Mouse (Mus musculus) forebrain, postnatal 0 days (tissue): ENCODE data around the gene Zranb2. TPM values are rescaled to one million over a fixed set of nuclear protein-coding genes. Genes with fewer than 3 reads are reported as not detected.
A peak's percentile ranks its signal among the peaks of the same experiment; 100 is the strongest.

Source experiments
- ATAC-seq: fragments of 200-750 bp; cut with Nextera tagmentation; 2 replicates; pipeline ENCODE4 v1.8.0; 2017; ENCODE audit warnings: mild to moderate bottlenecking, moderate library complexity
- DNase-seq: peaks from one replicate; pipeline ENCODE4 v3.0.0-alpha.2; 2015
- H3K27ac ChIP-seq: fragments of 300-500 bp; sonication (generic); 2 replicates; pipeline ENCODE4 v1.5.1; 2014; ENCODE audit warnings: low read depth, mild to moderate bottlenecking, antibody characterized with exemption, low read length, moderate library complexity, mixed read lengths
- H3K27me3 ChIP-seq: fragments of 300-500 bp; sonication (generic); 2 replicates; pipeline ENCODE4 v1.6.1; 2014; ENCODE audit warnings: mild to moderate bottlenecking, low read length, mixed read lengths; ENCODE audit not compliant: insufficient read depth
- H3K36me3 ChIP-seq: fragments of 300-500 bp; sonication (generic); 2 replicates; pipeline ENCODE4 v1.6.1; 2014; ENCODE audit warnings: mild to moderate bottlenecking, moderate library complexity; ENCODE audit not compliant: insufficient read depth
- H3K4me1 ChIP-seq: fragments of 300-500 bp; sonication (generic); 2 replicates; pipeline ENCODE4 v1.6.1; 2014; ENCODE audit warnings: antibody characterized with exemption; ENCODE audit not compliant: insufficient read depth
- H3K4me2 ChIP-seq: fragments of 300-500 bp; sonication (generic); 2 replicates; pipeline ENCODE4 v1.6.1; 2014; ENCODE audit warnings: low read depth, mild to moderate bottlenecking, moderate library complexity
- H3K4me3 ChIP-seq: fragments of 300-500 bp; sonication (generic); 2 replicates; pipeline ENCODE4 v1.5.1; 2014; ENCODE audit warnings: low read depth, low read length, mixed read lengths
- H3K9ac ChIP-seq: fragments of 300-500 bp; sonication (generic); 2 replicates; pipeline ENCODE4 v1.6.1; 2014; ENCODE audit warnings: mild to moderate bottlenecking
- H3K9me3 ChIP-seq: fragments of 300-500 bp; sonication (generic); 2 replicates; pipeline ENCODE4 v1.6.1; 2016; ENCODE audit warnings: low read length
- CTCF ChIP-seq: sonication (generic); IDR thresholded peaks from 2 replicates; pipeline ENCODE4 v1.5.1; 2016; ENCODE audit warnings: antibody characterized with exemption, control low read depth, low read depth
- WGBS: fragments of 180-500 bp; shearing (Covaris S2); extraction: QIAGEN DNeasy Blood & Tissue Kit; methylation state at CpG from one replicate; pipeline ENCODE4 v1.1.7; 2014; 5-methylcytosine and 5-hydroxymethylcytosine counted together
- microRNA counts: library from miRNA; unstranded; fragments of <30 nt; microRNA quantifications from one replicate; lab custom pipeline; 2015
- microRNA-seq, 2 experiments: library from miRNA; unstranded; fragments of <30 nt; microRNA quantifications; one replicate each; pipeline ENCODE4; 2016
- polyA plus RNA-seq: library from polyadenylated mRNA; unstranded; fragments of >200 nt; fragmentation: Nextera tagmentation; extraction: Ambion mirVana; gene quantifications from 2 replicates; pipeline ENCODE4 v1.2.1, GENCODE M21; 2015
- total RNA-seq: library from RNA; depleted of rRNA; stranded (reverse); fragments of >200 nt; gene quantifications from 2 replicates; pipeline ENCODE4 v1.2.3, GENCODE M21; 2014; rRNA removed

Gene Zranb2
- total and polyA plus RNA-seq, 2 experiments from 2014 or later, result 82.6 to 109 TPM

- no peak overlapping the region for H3K4me3 ChIP-seq
- DNase-seq, result no peak
- no peaks in the 10 kb centered on the region for H3K27me3 ChIP-seq
- TF ChIP-seq CTCF, result no peak
- H3K4me1 ChIP-seq, result no peaks in the 10 kb centered on the region
- no peak overlapping the region for H3K9ac ChIP-seq
- 94% methylated on average over 5 of the region's 5 CpGs for WGBS
- H3K27ac ChIP-seq, result no peak overlapping the region
- no peaks in the 10 kb centered on the region for H3K9me3 ChIP-seq
- no peak overlapping the region for H3K4me2 ChIP-seq
- no peaks in the 10 kb centered on the region for H3K36me3 ChIP-seq
- ATAC-seq, result no peak
These were observed 44.7 kb downstream of the Zranb2 start for GRCm38 (mm10) chr3:157578469-157579170.

GRCm38 (mm10) chr3:157579376-157579775 lies 45.4 kb downstream of the Zranb2 start:
- H3K9me3 ChIP-seq, result no peaks in the 10 kb centered on the region
- no peak for TF ChIP-seq CTCF
- no peaks in the 10 kb centered on the region for H3K27me3 ChIP-seq
- ATAC-seq (no peak), DNase-seq (no peak)
- no peaks in the 10 kb centered on the region for H3K4me1 ChIP-seq
- no peak overlapping the region for H3K4me2 ChIP-seq
- no peak overlapping the region for H3K9ac ChIP-seq
- no peak overlapping the region for H3K4me3 ChIP-seq
- 66% methylated on average over 2 of the region's 2 CpGs for WGBS
- no peak overlapping the region for H3K27ac ChIP-seq
- H3K36me3 ChIP-seq, result no peaks in the 10 kb centered on the region

GRCm38 (mm10) chr3:157580299-157580698 lies 46.3 kb downstream of the Zranb2 start:
- ATAC-seq (no peak), DNase-seq (no peak)
- Histone ChIP-seq H3K27ac (no peak overlapping the region), H3K4me3 (no peak overlapping the region), H3K27me3 (no peaks in the 10 kb centered on the region), H3K9ac (no peak overlapping the region), H3K4me1 (no peaks in the 10 kb centered on the region), H3K9me3 (no peaks in the 10 kb centered on the region), H3K36me3 (no peaks in the 10 kb centered on the region), H3K4me2 (no peak overlapping the region)
- TF ChIP-seq CTCF, result no peak
- 74% methylated on average over 4 of the region's 4 CpGs for WGBS

DNA sequence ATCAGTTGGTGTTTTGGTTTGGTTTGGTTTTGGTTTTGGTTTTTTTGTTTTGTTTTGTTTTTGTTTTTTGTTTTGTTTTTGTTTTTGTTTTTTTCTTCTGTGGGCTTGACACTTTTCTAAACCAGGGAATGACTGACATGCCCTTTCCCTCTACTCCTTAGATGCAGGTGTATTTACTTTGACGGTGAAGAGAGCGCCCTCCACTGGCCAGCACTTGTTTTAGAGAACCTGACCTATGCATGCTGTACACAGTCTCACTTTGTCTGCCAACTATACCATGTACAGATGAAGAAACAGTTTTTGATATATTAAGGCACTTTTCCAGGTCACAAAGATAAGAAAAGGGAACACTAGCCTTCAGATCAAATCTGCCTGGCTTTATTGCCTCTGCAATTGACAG lies 47.8 kb downstream of the Zranb2 start:
- H3K9me3 ChIP-seq, result no peaks in the 10 kb centered on the region
- no peak overlapping the region for H3K27ac ChIP-seq
- no peak for ATAC-seq
- no peak for TF ChIP-seq CTCF
- H3K36me3 ChIP-seq, result no peaks in the 10 kb centered on the region
- DNase-seq, result no peak
- H3K4me1 ChIP-seq, result no peaks in the 10 kb centered on the region
- WGBS, result 28% methylated on average over 2 of the region's 2 CpGs
- H3K4me2 ChIP-seq, result no peak overlapping the region
- no peak overlapping the region for H3K9ac ChIP-seq
- no peaks in the 10 kb centered on the region for H3K27me3 ChIP-seq
- H3K4me3 ChIP-seq, result no peak overlapping the region

DNA sequence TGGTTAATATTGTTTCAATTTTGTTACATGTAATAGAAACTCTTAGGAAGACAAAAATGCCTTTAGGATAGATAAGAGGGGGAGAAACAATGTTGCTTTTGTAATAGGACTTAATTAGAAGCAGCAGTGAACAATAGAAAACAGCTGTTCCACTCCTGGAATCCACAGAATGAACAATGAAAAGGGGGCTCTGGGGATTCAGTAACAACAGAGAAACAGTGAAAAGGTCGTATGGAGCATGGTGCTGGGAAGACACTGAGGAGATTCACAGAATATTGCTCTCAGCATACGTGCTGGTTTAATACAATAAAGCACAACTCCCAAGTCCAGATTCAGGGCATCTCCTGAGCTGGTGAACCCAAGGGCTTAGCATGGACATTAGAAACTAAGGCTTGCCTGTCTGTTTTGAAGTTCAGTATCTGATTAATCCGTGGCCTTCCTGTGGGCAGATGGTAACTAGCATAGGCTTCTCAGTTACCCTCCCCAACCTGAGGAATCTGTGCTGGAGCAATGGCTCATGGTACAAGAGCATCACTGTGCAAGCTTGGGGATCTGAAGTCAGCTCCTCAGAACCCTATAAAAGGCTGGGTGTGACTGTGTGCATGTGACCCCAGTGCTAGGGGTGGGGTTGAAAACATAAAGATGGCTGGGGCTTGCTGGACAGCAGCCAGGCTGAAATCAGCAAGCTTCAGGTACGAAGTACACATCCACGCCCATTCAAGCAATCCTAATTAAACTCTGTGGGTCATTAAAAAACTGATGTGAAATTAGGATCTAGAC lies 48.9 kb downstream of the Zranb2 start:
- ATAC-seq (no peak), DNase-seq (no peak)
- Histone ChIP-seq H3K27me3 (no peaks in the 10 kb centered on the region), H3K27ac (no peak overlapping the region), H3K36me3 (no peaks in the 10 kb centered on the region), H3K4me2 (no peak overlapping the region), H3K4me3 (no peak overlapping the region), H3K9ac (no peak overlapping the region), H3K9me3 (no peaks in the 10 kb centered on the region), H3K4me1 (no peaks in the 10 kb centered on the region)
- no peak for TF ChIP-seq CTCF
- WGBS, result 28% methylated on average over 5 of the region's 5 CpGs

DNA sequence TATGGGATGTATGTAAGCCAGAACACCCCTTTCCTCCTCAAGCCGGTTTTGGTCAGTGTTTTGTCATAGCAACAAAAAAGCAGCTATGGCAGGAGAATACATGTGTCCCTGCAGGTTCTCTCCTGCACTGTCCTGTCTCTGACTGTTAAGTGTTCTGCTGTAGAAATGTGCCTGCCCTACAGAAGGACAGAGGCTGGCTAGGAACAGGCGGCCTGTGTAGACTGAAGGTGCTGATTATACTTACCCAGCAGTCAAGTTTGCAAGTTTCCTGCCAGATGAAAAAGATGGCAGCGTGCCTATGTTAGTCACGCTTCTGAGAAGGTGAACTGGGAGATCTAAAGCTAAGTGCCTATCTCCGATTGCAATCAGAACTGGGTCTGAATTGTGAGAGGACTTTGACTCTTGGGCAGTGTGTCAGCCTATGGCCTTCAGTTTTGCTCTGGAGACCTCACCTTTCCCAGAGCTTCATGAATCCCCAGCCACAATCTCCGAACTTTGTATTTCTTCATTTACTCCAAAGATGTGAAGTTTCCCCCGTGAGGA lies 63.9 kb downstream of the Zranb2 start:
- Histone ChIP-seq H3K27me3 (no peaks in the 10 kb centered on the region), H3K4me2 (no peak overlapping the region), H3K4me3 (no peak overlapping the region), H3K4me1 (no peaks in the 10 kb centered on the region), H3K9ac (no peak overlapping the region), H3K9me3 (no peaks in the 10 kb centered on the region), H3K27ac (no peak overlapping the region), H3K36me3 (no peaks in the 10 kb centered on the region)
- DNase-seq (no peak), ATAC-seq (peak; percentile 42)
- WGBS, result 72% methylated on average over 7 of the region's 7 CpGs
- TF ChIP-seq CTCF, result no peak

MicroRNAs within 50 kb of the gene (microRNA counts, 519-probe panel; counts per million panel counts)
- not detected for microRNA mmu-miR-186 (lab: Ali Mortazavi, UCI)

Small RNA genes lying within 50 kb of the gene (microRNA-seq; reads per million reads assigned to microRNA genes)
- gene Mir186, result 920 to 1,294 reads per million in 2 experiments

Other genes starting within 250 kb of the Zranb2 start
- gene Ptger3, start 32.7 kb downstream of the Zranb2 start, total RNA-seq, result 9.6 and 9.8 TPM in 2 replicates
- 6.2 and 9.0 TPM in 2 replicates for gene Ptger3, start 32.7 kb downstream of the Zranb2 start, polyA plus RNA-seq